Mouse (Mus musculus) R1 (cell line): ENCODE results near the gene Fgfr4.

Experiments used
- DNase-seq: peaks from one replicate; pipeline ENCODE4 v3.0.0-alpha.2; 2018; ENCODE audit warnings: low read depth, low spot score

Gene Fgfr4

DNA sequence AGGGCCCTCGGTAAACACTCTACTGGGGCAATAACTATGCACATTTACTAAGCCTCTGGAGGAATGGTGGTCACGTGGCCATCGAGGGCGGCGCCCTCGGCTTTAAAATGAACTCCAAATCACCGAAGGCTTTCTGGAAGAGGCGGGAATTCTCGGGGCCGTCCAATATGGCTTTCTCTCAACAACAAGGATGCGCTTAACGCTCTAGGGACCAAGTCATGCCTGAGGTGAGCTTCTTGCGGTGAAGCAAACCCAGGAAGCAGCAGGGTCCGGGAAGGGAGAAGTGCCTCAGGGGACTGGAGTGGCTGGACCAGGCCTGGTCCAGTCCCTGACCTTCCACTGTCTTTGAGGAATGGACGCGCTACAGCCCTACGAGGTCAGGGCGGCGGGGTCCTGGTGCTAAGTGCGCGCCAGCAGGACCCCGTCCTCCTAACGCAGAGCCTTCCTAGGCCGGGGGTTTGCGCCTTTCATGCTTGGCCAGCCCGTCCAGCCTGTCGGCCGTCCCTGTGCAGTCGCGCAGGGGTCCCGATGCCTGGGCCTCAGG is 57.3 kb downstream of the Fgfr4 start, which contains the start of gene Nsd1:
Gene Nsd1 (plus strand): TSS at position 134 of the 544 bp plus-strand sequence.
- DNase-seq: peak; percentile 90

DNA sequence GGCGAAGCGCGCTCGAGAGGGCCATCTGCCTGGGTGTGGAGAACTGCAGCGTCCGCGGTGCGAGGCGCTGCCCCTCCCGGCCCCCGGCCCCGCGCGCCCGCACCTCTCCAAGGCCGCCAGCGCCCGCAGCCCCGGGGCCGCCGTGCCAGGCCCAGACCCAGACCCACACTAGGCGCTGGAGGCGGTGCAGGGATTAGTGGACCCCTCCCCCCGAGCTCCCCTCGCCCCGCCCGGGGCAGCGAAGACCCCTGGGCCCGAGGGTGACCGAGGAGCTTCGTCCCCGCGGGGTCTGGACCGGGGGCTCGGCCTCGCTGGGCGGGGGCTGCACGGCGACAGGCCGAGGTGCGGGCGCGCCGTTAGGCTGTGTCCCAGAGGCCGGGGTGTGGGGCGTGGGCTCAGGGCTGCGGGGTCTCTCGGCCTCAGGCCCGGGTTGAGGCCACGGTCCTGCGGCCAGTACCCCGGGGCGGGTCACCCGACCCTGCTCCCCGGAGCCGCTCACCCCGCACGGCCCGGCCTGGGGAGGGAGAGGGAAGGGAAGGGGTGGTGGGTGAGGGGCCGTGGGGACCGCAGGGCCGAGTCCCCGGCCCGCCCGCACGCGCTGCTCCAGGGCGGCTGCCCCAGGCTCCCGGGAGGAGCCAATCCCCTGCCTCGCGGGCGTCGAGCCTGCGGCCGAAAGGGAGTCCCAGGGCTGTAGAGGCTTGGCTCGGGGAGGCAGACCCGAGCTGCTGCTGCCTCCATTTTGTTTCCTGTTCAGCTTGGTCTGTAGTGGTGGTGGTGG is 57.9 kb downstream of the Fgfr4 start:
- DNase-seq: peak; percentile 72

- DNase-seq: peak; percentile 74
Observed at GRCm38 (mm10) chr13:55210971-55211220, 58.5 kb downstream of the Fgfr4 start.

DNA sequence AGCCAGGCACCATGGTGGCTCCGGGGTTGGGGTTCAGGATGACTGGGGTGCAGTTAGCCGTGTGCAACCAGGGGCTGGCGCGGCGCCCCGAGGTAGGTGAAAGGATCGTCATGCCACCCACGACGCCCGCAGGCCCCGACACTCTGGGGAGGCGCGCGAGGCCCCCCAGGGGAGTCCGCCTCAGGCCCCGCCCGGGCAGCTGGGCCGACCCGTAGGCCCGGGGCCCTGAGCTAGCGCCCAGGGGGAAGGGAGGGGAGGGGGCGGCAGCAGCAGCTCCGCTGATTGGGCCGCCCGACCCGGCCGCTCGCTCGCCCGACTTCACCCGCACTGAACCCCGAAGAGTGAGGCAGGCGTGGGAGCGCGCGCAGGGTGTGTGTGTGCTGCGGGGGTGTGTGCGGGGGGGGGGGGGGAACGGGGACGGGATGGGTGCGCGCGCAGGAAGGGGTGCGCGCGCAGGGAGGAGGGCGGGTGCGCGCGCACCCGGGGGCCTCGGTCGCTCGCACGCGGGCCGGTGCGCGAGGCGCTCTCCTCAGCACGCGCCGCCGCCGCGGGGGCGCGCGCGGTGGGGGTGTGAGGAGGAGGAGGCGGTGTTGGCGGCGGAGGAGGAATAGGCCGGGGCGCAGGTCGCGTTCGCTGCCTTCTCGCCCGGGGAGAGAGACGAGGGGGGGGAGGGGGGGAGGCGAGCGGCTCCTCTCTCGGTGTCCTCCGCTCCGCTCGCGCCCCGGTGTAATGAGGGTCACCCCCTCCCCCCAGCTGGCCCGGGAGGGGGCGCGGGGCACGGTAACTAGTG is 59.0 kb downstream of the Fgfr4 start:
- peak; percentile 91 for DNase-seq

DNA sequence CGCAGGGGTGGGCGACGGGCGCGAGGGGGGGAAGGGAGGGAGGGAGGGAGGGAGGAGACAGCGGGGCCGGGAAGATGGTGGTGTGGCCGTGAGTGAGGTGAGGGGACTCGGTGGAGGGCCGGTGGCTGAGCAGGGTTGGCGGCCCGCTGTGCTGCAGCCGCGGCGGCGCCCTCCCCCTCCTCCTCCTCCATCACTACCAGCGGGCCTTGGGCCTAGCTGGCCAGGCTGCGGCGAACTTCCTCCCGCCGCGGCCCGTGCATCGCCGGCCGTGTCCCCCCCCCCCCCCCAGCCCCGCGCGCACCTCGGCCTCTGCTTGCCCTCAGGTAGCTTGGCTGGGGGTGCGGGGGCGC is 59.5 kb downstream of the Fgfr4 start:
- DNase-seq: no peak

DNA sequence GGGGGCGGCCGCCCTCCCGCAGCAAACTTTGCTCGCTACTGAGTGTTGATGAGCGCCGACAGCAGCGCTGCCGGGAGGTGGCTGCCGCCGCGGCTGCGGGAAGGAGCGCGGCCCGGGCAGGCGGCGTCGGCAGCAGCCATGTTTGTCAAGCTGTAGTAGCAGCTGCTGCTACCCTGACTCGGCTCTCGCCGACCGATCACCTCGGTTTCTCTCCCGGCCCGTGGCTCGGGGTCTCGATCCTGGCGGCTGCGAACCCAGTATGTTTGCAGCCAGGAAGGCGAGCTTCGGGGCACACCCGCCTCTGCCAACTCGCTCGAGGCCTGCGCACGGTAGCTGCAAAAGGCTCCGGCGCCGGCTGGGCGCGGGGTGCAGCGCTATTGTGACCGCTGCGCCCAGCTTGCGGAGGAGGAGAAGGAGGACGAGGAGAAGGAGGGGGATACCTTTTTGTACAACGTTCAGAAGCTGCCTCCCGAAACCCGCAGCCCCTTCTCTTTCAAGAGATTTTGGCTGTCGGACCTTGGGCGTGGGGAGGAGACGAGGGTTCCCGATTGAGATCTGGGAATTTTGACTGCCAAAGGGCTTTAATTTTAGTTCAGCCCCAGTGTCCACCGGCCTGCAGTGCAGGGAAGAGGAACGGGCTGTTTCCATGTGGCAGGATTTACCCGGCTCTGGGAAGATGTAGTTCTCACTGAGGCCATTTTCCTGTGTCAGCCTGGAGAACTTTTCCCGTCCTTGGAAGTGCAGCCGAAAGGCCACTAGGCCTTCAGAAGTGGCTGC is 60.1 kb downstream of the Fgfr4 start:
- peak; percentile 69 for DNase-seq

DNA sequence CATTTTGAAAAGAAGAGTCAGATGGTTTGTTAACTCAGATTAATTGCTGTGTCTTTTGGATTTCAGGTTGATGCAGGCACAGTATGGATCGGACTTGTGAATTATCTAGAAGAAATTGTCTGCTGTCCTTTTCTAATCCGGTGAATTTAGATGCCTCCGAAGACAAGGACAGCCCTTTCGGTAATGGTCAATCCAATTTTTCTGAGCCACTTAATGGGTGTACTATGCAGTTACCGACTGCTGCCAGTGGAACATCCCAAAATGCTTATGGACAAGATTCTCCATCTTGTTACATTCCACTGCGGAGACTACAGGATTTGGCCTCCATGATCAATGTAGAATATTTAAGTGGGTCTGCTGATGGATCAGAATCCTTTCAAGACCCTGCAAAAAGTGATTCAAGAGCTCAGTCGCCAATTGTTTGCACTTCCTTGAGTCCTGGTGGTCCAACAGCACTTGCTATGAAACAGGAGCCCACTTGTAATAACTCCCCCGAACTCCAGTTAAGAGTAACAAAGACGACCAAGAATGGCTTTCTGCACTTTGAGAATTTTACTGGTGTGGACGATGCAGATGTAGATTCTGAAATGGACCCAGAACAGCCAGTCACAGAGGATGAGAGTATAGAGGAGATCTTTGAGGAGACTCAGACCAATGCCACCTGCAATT is 60.8 kb downstream of the Fgfr4 start:
- no peak for DNase-seq
